8 mouse cellular contexts compared by ENCODE assay signal in genomic region chr16:33186134-33186533, GRCm38 (mm10). TPM values are rescaled to one million over a fixed set of nuclear protein-coding genes. Genes with fewer than 3 reads are reported as not detected.
DNase-seq lines count a peak whose midpoint lies in the region; ATAC-seq and TF ChIP-seq lines count a peak whose summit lies in the region.

No protein-coding gene starts in this region.

- H3K36me3 ChIP-seq in heart, embryonic 10.5 days: no peaks in the 10 kb centered on the region
- no peaks in the 10 kb centered on the region for H3K36me3 ChIP-seq in C2C12 (ENCODE audit: control insufficient read depth, insufficient read depth)
- H3K36me3 ChIP-seq in forebrain, embryonic 11.5 days (ENCODE audit: control insufficient read depth, insufficient read depth, low read length): no peaks in the 10 kb centered on the region
- H3K36me3 ChIP-seq in liver, embryonic 14.5 days (replicated peaks; ENCODE audit: control insufficient read depth, insufficient read depth, low read depth): no peaks in the 10 kb centered on the region

- H3K9ac ChIP-seq in forebrain, embryonic 11.5 days (ENCODE audit: low read length): peak overlapping the region; percentile 95
- peak overlapping the region; percentile 99 for H3K9ac ChIP-seq in liver, embryonic 14.5 days (replicated peaks)

- peak overlapping the region; percentile 92 for H3K4me3 ChIP-seq in heart, embryonic 10.5 days
- H3K4me3 ChIP-seq in C2C12 (ENCODE audit: insufficient read depth, poor library complexity, severe bottlenecking): peak overlapping the region; percentile 76
- peak overlapping the region; percentile 89 for H3K4me3 ChIP-seq in forebrain, embryonic 11.5 days (ENCODE audit: low read depth, low read length)
- H3K4me3 ChIP-seq in liver, embryonic 14.5 days (ENCODE audit: insufficient read depth in 1 of 2, low read depth in 2 of 2, low read length in 2 of 2): peak overlapping the region; percentile 65 to 99

- H3ac ChIP-seq in C2C12 (ENCODE audit: control insufficient read depth, insufficient read length, low read depth): peak overlapping the region; percentile 96

- WGBS in heart, embryonic 10.5 days: 19% methylated on average over 4 of the region's 4 CpGs
- WGBS in forebrain, embryonic 11.5 days: 36% methylated on average over 4 of the region's 4 CpGs
- WGBS in liver, embryonic 14.5 days (ENCODE audit: insufficient replicate concordance): 6% methylated on average over 4 of the region's 4 CpGs

- H3K27ac ChIP-seq in heart, embryonic 10.5 days: peak overlapping the region; percentile 96; the same call in 1 of the 2 replicates
- no peak overlapping the region for H3K27ac ChIP-seq in forebrain, embryonic 11.5 days (ENCODE audit: low read depth, low read length)
- no peak overlapping the region for H3K27ac ChIP-seq in liver, embryonic 14.5 days

- ATAC-seq in forebrain, embryonic 11.5 days (replicated peaks; ENCODE audit: low FRiP score): no peak
- ATAC-seq in liver, embryonic 14.5 days (ENCODE audit: insufficient read depth): no peak

- no peak for TF ChIP-seq EP300 in liver, embryonic 14.5 days (IDR thresholded peaks at IDR 0.05; ENCODE audit: low read depth)

- peaks cover 35% of the 10 kb centered on the region for H3K79me3 ChIP-seq in C2C12 (ENCODE audit: low read depth)

- no peak for TF ChIP-seq CTCF in C2C12 (IDR thresholded peaks at IDR 0.05; ENCODE audit: control insufficient read depth, insufficient read depth, insufficient read length)
- TF ChIP-seq CTCF in liver, embryonic 14.5 days (IDR thresholded peaks at IDR 0.05; ENCODE audit: low read depth): no peak

- peaks cover 23% of the 10 kb centered on the region for H3K4me1 ChIP-seq in heart, embryonic 10.5 days
- peaks cover 5% of the 10 kb centered on the region; the same call in 1 of the 2 replicates for H3K4me1 ChIP-seq in forebrain, embryonic 11.5 days (replicated peaks; ENCODE audit: control insufficient read depth, insufficient read depth, low read length)
- peaks cover 4 to 9% of the 10 kb centered on the region in 2 experiments for H3K4me1 ChIP-seq in liver, embryonic 14.5 days (replicated peaks; ENCODE audit: control insufficient read depth in 2 of 2, insufficient read depth in 2 of 2, low read length in 1 of 2)

- H3K4me2 ChIP-seq in forebrain, embryonic 11.5 days (ENCODE audit: low read depth, low read length, severe bottlenecking): peak overlapping the region; percentile 98
- peak overlapping the region; percentile 98 for H3K4me2 ChIP-seq in liver, embryonic 14.5 days (ENCODE audit: low read depth)

- intact Hi-C loops in heart, postnatal 14 days (cut with DNase I): no loop called here

- H3K27me3 ChIP-seq in heart, embryonic 10.5 days (ENCODE audit: insufficient read depth, poor library complexity, severe bottlenecking): no peaks in the 10 kb centered on the region
- no peaks in the 10 kb centered on the region for H3K27me3 ChIP-seq in C2C12 (ENCODE audit: control insufficient read depth, insufficient read depth, insufficient read length)
- H3K27me3 ChIP-seq in forebrain, embryonic 11.5 days (ENCODE audit: control insufficient read depth, insufficient read depth, low read length): no peaks in the 10 kb centered on the region
- no peaks in the 10 kb centered on the region for H3K27me3 ChIP-seq in liver, embryonic 14.5 days (ENCODE audit: control insufficient read depth, insufficient read depth, low read length)

- DNase-seq in heart, embryonic 10.5 days (ENCODE audit: low spot score): no peak
- no peak for DNase-seq in heart, postnatal 14 days
- DNase-seq in forebrain, embryonic 11.5 days (ENCODE audit: low spot score): no peak
- DNase-seq in liver, embryonic 14.5 days (ENCODE audit: low read depth in 3 of 3, low spot score in 3 of 3): peak in 1 of 3 experiments; percentile 20
- no peak for DNase-seq in adrenal gland, adult 18-20 months (ENCODE audit: low spot score in 2 of 2)
- no peak for DNase-seq in cerebellum, postnatal 4 days (ENCODE audit: low spot score in 2 of 2)
- no peak for DNase-seq in adrenal gland, adult 2 months

- no peaks in the 10 kb centered on the region for H3K9me3 ChIP-seq in heart, embryonic 10.5 days
- no peaks in the 10 kb centered on the region for H3K9me3 ChIP-seq in forebrain, embryonic 11.5 days (ENCODE audit: control insufficient read depth, low read length)
- no peaks in the 10 kb centered on the region for H3K9me3 ChIP-seq in liver, embryonic 14.5 days (ENCODE audit: control insufficient read depth, low read length)

- peaks cover 61% of the 10 kb centered on the region for H3K79me2 ChIP-seq in C2C12 (ENCODE audit: control insufficient read depth, insufficient read depth)

TF ChIP-seq in C2C12, 6 proteins besides CTCF, POLR2A, EP300 and RAD21:
- no peak for TF ChIP-seq MAX (IDR thresholded peaks at IDR 0.05)
- no peak for TF ChIP-seq MYOG (IDR thresholded peaks at IDR 0.05; ENCODE audit: control insufficient read depth, extremely low read depth, insufficient read length)
- TF ChIP-seq USF1 (IDR thresholded peaks at IDR 0.05; ENCODE audit: low read depth): no peak
- TF ChIP-seq CEBPB (IDR thresholded peaks at IDR 0.05; ENCODE audit: low read depth): no peak
- no peak for TF ChIP-seq FOSL1 (IDR thresholded peaks at IDR 0.05; ENCODE audit: insufficient read depth, low read length, poor library complexity, severe bottlenecking)
- no peak for TF ChIP-seq MYOD1 (IDR thresholded peaks at IDR 0.05; ENCODE audit: control insufficient read depth, insufficient read length, low read depth)

RNA-seq across cellular contexts. Expression of gene Osbpl11, which starts 1.3 kb away (rescaled TPM):
- 15.9 and 18.1 TPM in 2 replicates for polyA plus RNA-seq in heart, embryonic 10.5 days (2016; fragmentation: Nextera tagmentation; extraction: Ambion mirVana)
- 10 to 100 TPM; 22.9 to 23.2 TPM for total RNA-seq in heart, postnatal 14 days (2021)
- polyA plus RNA-seq in C2C12 (2012; fragmentation: generic; extraction: Trizol): 8.3 TPM
- polyA plus RNA-seq in forebrain, embryonic 11.5 days (2014; fragmentation: Nextera tagmentation; extraction: Ambion mirVana): 26.2 and 26.7 TPM in 2 replicates
- 3.1 and 3.3 TPM in 2 replicates for polyA plus RNA-seq in liver, embryonic 14.5 days (2012; rRNA removed)
- 4.3 and 5.5 TPM in 2 replicates for polyA plus RNA-seq in liver, embryonic 14.5 days (2014; fragmentation: Nextera tagmentation; extraction: Ambion mirVana)
- 10 to 100 TPM; 44.9 to 47.3 TPM for total RNA-seq in adrenal gland, adult 18-20 months (2021)
- 10 to 100 TPM; 37.9 to 43.7 TPM for total RNA-seq in adrenal gland, adult 2 months (2021)
- polyA plus RNA-seq in adrenal gland, adult 2 months (2012; rRNA removed): 14.0 and 16.4 TPM in 2 replicates
